Mouse (Mus musculus): ENCODE measurements around the gene Map2k5.

The Map2k5 gene

DNA sequence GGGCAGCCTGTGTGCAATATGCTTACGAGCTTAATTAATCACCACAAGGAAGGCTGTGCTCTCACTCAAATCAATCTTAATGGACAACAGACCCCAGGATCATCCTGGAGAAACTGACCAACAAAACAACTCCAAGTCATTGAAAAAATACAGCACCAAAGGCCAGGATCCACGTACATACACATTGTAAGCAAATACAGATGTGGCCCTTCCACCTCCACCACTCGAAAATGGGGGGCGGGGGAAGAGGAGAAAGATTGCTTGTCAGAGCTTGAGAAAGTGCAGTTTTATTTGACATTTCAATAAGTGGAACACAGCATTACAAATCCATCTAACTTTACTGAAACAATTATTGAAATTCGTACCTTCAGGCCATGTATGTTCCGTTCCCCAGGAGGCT is 39.0 kb downstream of the Map2k5 start:
- DNase-seq = no peak

DNA sequence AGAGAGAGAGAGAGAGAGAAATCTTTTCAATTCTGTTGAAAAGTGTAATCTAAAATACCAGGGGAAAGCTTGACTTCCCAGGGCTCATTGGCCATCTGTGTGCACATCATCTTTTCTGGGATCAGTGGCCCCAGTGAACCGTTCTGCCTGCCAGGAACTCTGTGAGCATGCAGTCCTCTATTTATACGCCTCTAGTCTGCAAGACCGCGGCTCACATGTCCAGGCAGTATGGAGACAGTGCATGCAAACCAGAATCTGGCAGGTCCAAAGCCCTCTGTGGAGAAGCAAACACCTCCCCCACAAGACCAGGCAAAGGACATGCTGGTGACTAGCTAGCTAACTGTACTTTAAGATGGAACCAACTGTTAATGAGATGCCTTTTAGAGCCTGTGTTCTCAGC is 41.9 kb downstream of the Map2k5 start:
- no peak for DNase-seq

DNA sequence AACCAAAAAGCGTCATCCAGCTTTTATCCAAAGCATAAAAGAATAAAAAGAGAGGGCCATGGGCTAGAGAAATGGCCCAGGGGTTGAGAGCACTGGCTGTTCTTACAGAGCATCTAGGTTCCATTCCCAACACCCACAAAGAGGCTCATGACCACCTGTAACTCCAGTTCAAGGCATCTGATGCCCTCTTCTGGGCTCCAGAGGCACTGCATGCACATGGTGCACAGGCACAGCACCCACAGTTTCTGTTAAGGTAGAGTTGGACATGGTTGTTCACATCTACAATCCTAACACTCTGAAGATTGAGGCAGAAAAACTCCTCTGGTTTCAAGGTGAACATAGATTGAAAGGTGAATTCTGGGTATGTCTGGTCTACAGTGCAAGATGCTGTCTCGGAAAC is 44.6 kb downstream of the Map2k5 start:
- DNase-seq = peak; percentile 22

DNA sequence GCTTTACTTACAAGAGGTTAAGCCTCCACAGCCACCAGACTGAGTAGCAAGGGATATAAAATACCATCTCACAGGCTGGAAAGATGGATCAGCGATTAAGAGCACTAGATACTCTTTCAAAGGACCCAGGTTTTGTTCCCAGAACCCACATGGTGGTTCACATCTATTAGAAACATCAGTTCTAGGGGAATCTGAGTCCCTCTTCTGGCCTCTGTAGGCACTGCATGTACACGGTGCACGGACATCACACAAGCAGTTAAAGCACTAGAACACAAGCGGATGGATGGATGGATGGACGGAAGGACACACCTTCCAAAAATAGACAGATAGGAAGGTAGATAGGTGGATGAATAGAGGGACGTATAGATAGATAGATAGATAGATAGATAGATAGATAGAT is 46.5 kb downstream of the Map2k5 start:
- DNase-seq = peak; percentile 7

DNA sequence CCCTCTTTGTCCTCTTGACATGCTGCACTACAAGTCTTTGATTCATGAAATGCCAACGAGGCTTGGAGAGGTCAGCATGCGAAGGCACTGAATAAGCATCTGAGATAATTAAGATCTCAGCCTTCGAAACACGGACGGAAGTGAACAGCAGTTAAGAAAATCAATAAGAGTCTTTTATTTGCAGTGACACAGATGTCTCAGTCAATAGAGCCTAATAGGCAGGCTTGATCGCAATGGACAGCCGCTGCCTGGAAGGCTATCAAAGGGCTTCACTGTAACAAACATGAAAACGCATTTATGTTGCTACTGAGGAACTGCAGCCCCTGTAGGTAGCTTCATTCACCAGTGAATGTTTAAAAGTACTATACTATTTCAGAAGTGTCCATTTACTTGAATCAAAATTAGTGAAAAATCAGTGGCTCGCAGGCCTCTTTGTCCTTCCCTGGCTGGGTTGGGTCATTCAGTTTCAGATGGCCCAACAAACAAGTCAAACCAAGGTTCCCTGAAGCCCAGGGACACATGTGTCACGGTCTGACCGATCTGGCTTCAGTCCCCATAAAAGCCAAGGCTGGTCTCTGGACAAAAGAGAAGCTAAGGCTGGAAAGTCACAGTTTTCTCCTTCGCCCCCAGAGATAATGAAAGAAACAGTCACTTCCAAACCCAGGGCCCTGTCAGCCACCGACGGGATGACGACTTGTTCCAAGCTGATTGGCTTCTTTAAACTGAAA is 48.6 kb downstream of the Map2k5 start:
- no peak for DNase-seq

DNA sequence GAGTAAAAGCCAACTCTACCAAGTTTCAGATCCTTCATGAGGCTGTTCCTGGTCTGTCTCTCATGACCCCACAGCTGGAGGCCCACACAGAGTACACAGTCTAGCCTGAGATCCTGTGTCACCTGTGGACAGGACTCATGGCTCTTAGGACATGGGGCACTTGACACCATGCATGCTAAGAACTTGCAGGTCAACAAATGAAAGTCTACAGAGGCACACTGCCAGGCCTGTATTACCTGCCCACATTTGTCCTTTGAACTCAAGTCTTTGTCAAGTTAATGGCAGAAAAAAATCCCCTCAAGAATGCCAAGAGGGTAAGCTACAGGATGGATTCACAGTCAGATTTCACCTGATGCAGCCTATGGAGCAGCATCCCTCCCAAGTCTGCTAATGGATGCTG is 62.5 kb downstream of the Map2k5 start:
- no peak for DNase-seq

DNA sequence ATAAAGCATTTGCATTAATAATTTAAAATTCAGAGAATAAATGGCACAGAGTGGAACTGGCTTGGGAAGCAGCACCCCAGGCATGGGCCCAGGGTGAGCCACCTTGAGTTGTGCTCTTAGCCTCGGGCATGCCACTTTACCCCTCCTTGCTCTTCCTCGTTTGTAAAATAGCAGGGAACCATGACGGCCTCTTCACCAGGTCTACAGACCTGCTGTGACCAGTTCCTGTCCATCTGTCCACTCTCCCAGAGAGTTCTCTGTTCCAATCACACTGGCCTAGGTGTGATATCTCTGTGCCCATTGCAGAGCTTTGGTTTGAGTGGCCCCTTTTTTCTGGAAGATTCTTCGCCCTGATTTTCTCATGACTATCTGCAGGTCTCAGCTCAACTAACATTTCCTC is 63.6 kb downstream of the Map2k5 start:
- no peak for DNase-seq

DNA sequence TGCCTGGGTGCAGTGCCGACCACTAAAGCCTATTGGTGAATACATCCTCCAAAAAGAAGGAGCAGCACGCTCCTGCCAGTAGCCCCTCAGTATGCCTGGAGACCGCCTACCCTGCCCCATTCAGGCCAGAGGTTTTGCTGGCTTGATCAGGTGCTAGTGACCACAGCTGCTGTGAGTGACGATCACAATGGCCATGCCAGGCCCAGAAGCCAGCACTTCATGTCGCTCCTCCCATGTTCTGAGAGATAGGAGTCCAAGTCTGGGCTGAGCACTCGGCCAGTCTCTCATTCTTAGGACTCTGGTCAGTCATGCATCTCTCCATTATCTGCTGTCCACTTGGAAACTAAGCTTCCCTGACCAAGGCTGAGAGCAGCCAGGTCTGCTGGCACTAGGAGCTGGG is 67.7 kb downstream of the Map2k5 start:
- no peak for DNase-seq

DNA sequence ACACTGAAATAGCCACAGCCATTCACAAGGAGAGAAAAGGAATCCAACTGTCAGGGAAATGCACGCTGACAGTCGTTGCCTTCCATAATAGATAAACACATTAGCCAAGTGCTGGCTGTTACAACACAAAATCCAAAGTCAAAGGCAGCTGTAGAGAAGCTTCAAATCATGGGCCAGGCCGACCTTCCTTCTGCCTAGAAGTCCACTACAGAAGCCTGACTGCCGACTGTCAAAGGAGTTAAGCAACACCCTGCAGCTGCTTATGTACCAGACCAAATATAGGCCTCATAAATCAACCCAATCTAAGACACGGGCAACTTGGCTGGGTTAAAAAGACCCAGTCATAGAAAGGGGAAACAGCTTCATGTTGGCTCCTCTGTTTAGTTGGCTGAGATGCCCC is 68.7 kb downstream of the Map2k5 start:
- DNase-seq = no peak

DNA sequence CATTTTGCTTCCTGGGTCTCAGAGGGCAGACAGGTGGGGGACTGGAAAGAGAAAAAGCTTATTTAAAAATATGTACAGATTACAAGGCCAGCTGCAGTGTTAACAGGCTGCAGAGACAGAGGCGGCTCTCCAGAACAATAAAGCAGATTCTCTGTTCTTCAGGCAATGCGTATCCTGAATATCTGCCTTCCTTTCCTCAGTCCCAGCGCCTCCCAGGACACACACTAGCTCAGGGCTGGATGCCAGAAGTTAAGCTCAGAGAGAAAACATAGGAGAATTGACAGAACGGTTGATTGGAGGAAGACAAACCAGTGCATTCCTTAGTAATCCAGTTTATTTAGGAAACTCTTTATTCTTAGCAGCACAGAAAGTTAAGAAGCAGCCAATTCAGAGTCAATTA is 69.3 kb downstream of the Map2k5 start:
- no peak for DNase-seq

DNA sequence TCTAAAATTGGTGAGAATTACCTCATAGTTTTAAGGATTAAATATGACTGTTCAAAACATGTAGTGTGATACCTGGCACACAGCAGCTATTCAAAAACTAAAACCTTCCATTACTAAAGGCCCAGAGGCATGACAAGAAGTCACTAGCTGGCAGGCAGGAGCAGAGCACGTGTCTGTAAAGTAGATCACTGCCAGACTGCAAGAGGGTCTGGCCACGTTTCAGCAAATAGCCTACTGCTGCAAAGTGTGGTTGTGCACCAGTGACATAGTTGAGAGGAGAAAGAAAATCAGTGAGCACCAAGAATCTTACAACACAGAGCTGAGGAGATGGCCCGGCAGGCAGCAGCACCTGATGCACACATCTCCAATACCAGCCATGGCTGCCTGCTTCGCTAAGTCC is 75.2 kb downstream of the Map2k5 start:
- DNase-seq = no peak

DNA sequence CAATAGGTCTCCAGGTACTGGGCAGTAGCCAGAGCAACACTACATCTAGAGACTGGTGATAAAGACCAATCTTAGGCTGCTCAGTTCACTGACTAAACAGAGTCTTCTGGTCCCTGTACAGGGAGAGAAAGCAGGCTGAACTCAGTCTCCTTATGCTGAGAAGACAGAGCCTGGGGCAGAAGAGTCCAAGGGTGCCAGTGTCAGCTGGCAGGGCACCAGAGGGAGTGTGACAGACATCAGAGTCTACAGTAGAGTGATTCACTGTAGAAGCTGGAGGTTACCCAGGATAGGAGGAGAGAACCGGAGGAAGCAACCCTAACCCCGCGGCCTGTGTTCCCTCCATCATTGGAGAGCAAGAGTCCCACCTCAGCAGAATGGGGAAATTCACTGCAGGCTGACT is 79.0 kb downstream of the Map2k5 start:
- DNase-seq = no peak

DNA sequence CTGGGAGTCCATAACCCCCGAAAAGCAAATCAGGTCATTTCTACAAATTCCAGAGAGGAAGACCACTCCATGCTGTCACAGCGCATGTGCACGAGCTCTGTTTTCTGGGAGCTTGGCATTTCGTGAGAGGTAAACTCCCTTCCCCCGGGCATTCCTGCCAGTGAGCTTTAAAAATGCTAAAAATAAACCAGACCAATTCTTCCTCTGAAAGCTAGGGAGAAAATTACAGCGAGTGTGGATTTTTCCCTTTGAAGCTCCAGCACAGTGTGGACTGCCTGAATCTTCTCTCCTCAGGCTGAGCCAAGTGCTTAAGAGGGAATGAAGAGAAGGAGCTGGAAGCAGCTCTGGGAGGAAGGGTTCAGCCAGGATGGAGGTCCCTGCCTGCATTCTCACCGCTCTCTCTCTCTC is 82.1 kb downstream of the Map2k5 start:
- DNase-seq = no peak

DNA sequence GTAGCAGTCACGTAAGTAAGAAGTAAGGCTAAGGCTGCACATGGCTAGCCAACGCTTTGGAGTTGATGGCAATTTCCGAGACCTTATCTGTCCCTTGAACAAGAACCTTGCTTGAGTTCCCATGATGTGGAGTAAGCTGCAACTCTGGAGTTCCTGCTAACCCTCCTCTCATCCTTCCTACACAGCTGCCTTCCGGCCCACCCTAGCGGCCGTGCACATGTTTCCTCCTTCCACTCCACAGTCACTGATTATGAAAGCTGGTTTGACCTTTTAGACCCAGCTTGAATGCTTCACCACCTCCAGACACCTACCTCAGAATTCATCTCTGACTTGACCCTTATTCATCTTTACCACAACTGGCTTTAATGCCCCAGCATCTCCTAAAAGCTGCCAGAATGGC is 82.9 kb downstream of the Map2k5 start:
- no peak for DNase-seq

DNA sequence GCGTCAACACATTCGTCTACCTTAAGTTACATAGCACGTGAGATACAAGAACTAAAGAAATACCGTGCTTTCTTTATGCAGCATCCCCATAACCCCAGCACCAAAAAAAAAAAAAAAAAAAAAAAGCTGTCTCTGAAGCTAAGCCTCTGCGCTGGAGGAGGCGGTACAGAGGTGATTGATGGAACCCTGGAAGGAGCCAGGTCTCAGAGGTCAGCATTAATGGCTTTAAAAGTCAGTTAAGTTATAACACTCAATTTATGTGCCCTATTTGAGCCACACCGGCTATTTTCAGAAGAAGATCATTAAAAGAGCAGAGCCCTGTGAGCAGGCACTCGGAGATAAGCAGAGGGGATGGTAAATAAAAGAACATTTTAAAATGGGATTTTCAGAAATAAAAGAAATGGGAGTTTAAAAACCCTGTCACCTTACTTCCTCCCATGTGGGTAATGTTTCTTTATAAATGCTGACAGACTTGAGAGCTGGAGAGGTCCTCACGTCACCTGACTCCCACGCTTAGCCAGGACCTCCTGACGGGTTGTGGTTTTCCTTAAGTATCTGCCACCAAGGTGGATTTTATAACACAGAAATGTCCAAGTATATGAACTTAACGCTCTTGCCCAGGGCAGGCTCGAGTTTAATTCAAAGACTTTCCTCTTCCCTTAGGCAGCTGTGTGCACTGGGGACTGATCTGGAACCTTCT is 83.8 kb downstream of the Map2k5 start:
- DNase-seq = no peak

DNA sequence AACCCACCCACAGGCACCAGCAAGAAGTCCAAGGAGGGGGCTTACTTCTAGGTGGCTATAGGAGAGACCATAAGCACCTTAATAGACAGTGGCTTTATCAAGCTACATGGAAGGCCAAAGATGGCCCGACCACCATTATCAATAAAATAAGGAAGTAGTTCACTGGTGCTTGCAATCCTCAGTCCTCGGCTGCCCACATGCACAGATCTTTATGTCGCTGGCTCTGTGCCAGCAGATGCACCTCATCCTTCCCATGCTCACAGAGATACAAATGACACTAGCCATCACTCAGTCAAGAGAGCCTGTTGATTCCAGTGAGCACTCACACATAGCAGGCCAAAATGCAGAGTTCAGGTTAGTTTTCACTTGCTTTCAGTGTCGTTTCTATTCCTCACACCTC is 89.0 kb downstream of the Map2k5 start:
- no peak for DNase-seq

DNA sequence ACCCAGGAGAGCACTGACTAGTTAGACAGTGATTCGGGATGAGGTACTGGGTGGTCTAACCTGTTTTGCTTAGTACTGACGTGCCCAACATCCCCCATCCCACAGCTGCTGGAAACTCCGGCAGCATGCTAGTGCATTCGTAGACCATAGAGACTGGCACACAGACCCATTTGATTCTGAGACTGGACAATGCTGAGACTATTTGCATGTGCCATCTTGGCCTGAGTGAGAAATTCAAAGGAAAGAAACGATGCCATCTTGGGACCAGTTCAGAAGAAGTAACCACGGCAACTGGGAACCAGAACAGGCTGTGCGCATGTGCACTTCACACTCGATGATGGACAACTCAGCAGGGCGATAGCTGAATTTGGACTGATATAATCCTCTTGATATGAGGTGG is 93.3 kb downstream of the Map2k5 start:
- no peak for DNase-seq

DNA sequence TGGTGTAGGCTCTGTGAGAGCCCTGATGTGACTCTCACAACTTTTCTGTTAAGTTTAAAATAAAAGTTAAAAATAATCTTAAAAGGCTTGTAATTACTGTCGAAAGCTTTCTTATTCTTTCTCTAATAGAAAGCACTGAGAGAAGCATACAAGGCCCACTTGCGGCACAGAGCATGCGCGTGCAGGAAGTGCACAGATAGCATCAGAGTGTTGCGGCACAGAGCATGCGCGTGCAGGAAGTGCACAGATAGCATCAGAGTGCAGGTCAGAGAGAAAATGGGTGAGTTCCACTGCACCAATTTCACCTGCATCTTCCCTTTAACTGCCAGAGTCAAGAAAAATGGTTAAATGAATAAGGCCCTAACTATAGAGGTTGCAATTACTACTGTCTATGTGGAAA is 95.7 kb downstream of the Map2k5 start:
- DNase-seq = peak; percentile 59

DNA sequence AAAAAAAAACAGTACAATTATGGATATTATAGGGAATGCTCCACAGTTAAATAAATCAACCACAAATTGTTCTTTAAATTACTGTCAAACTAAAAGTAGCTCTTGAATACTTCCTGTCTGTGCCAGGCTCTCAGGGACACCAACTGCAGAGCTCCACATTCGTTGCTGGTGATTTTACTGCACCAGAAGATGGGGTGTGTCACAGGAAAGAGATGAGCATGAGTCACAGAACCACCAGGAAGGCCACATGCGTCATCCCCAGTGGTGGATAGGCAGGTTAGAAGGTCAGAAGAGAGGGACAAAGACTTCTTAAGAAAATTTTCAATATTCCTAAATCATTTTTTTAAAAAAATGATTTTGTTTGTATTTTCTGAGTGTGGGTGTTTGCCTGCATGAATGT is 96.6 kb downstream of the Map2k5 start:
- DNase-seq = peak; percentile 9

DNA sequence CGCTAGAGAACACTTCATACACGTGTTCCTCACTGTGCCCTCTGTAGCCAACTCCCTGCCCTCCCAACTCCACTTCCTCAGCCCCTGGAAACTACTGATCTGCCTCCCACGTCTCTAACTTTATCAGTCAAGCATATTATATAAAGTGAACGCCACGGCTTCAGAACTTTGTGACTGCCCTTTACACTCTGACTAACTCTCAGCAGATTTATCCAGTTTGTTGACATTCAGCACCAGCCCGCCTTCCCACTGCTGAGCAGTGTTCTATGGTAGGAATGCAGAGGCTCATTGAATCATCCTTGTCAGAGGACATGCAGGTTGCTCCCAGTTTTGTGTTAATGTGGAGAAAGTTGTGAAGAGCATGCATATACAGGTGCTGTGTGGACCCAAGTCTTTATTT is 103.9 kb downstream of the Map2k5 start:
- DNase-seq = no peak

DNA sequence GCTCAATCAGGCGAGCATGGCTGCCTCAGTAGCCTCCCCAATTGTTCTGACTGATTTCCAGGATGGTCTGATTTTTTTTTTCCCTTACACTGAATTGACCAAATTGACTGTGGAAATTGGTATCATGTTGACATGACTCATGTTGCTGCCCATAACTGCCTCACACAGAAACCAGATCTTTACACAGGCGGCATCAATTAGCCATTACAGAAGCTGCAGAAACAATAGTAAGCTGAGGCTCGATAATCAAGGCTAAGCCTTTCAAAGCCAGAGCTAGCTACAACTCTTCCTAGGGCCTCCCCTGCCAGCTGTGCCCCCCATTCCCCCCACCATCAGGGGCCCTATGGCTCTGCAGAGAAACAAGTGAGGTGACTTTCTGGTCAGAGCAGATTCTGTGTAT is 107.9 kb downstream of the Map2k5 start:
- DNase-seq = no peak

DNA sequence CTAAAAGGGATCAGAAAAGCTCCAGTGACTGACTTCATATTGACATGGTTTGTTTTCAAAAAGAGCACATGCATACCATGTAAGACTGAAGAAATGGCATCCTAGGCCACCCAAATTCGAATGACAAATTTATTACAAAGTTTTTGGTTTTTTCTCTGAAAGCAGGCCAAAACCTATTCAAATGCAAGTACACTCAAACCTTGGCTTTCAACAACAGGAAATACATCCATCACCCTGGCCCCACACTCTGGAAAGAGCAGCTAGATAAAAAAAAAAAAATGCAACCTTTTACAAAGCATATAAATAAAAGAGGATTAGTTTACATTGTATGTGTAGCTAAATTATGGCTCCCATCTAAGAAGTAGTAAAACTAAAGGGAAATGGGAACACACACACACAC is 114.5 kb downstream of the Map2k5 start:
- no peak for DNase-seq

DNA sequence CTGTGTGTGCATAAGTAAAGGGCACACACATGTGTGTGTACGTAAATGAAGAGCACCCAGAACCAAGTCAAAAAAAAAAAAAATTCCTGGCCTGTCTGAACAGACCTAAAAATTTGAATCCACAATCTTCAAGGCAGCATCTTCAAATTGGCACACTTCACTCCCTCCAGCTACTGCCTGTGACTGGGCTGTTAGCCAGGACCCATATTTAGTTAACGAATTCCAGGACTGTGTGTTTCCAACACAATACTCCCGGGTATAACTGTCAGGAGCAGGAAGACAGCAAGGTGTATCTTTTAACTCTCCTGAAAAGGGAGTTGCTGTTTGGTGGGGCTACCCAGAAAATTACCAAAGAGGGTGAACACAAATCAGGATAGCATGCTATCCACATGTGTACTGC is 118.9 kb downstream of the Map2k5 start:
- no peak for DNase-seq

DNA sequence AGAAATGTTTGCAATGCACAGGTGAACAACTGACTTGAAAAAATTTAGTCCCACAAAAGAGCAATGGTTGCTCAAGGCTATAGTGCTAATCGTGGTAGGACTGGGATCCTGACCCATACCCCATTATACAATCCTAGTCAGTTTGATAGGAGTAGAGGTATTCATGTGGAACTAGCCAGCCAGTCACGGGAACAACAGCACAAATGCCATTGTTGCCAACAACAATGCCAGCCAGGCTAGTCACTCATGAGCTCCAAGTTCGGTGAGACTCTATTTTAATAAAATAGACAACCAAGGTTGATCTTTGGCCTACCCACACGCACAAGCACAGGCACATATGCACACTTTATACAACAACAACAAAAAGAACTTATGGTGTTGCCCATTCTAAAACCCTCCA is 120.0 kb downstream of the Map2k5 start:
- DNase-seq = no peak
